Mouse (Mus musculus) spleen, adult 18-20 months (tissue): Measurements from ENCODE around the gene Dync1li1.
A peak's percentile ranks its signal among the peaks of the same experiment; 100 is the strongest.
"Not testable (repeated sequence)": the region's sequence is repeated elsewhere in the genome, so short reads cannot be mapped to it uniquely, and the experiment has no call there.

Experiments used
- DNase-seq, 2 experiments: peaks; one replicate each; pipeline ENCODE4 v3.0.0; 2022; ENCODE audit warnings: mixed read lengths in 2 of 2

The Dync1li1 gene

GRCm38 (mm10) chr9:114688252-114688952 lies at the start of gene Dync1li1:
Gene Dync1li1 (plus strand): TSS chr9:114688790.
- DNase-seq: peak; percentile 95 to 98

GRCm38 (mm10) chr9:114639186-114639748 lies 49.3 kb upstream of the Dync1li1 start:
- no peak for DNase-seq

- DNase-seq: peak; percentile 96 to 99
Observed at GRCm38 (mm10) chr9:114639839-114640646, 48.5 kb upstream of the Dync1li1 start, which contains the start of gene Cnot10. Gene Cnot10 (minus strand): TSS chr9:114640184.

GRCm38 (mm10) chr9:114646556-114647505 lies 41.8 kb upstream of the Dync1li1 start:
- no peak for DNase-seq

- no peak for DNase-seq
Observed at GRCm38 (mm10) chr9:114647506-114648432, 40.8 kb upstream of the Dync1li1 start.

- DNase-seq: not testable (repeated sequence)
Observed at GRCm38 (mm10) chr9:114648472-114648871, 40.1 kb upstream of the Dync1li1 start.

- DNase-seq: no peak
Observed at GRCm38 (mm10) chr9:114649371-114649770, 39.2 kb upstream of the Dync1li1 start.

GRCm38 (mm10) chr9:114650938-114651634 lies 37.5 kb upstream of the Dync1li1 start:
- DNase-seq: no peak

GRCm38 (mm10) chr9:114655356-114655755 lies 33.2 kb upstream of the Dync1li1 start:
- no peak for DNase-seq

- DNase-seq: no peak
Observed at GRCm38 (mm10) chr9:114656701-114657100, 31.9 kb upstream of the Dync1li1 start.

GRCm38 (mm10) chr9:114660506-114660905 lies 28.1 kb upstream of the Dync1li1 start:
- DNase-seq: no peak

GRCm38 (mm10) chr9:114660983-114661382 lies 27.6 kb upstream of the Dync1li1 start:
- DNase-seq: no peak

- DNase-seq: no peak
Observed at GRCm38 (mm10) chr9:114661991-114662390, 26.6 kb upstream of the Dync1li1 start.

GRCm38 (mm10) chr9:114663782-114664181 lies 24.8 kb upstream of the Dync1li1 start:
- DNase-seq: no peak

- no peak for DNase-seq
Observed at GRCm38 (mm10) chr9:114666858-114667257, 21.7 kb upstream of the Dync1li1 start.

- no peak for DNase-seq
Observed at GRCm38 (mm10) chr9:114668047-114668446, 20.5 kb upstream of the Dync1li1 start.

- DNase-seq: no peak
Observed at GRCm38 (mm10) chr9:114669011-114669410, 19.6 kb upstream of the Dync1li1 start.

- DNase-seq: no peak
Observed at GRCm38 (mm10) chr9:114671946-114672345, 16.6 kb upstream of the Dync1li1 start.

GRCm38 (mm10) chr9:114672703-114673561 lies 15.7 kb upstream of the Dync1li1 start:
- DNase-seq: no peak

GRCm38 (mm10) chr9:114673626-114674025 lies 15.0 kb upstream of the Dync1li1 start:
- no peak for DNase-seq
